Mouse (Mus musculus): Measurements from ENCODE around the gene Mapk12.

DNA sequence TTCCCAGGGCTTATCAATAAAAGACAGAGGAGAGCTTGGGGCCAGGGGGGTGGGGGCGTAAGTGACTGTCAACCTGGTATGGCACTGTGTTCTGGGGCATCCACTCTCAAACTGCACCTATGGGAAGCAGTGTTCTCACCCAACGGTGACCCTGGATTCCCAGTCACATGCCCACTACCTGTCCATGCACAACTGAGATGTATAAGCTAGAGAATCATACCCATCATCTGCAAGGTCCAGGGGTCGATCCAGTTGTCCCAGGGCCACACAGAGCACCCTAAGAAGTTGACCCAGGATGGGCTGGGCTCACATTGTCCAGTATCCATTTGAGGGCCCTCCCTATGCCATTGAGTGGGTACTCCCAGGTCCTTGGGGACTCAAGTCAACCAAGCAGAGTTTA lies 16.2 kb downstream of the Mapk12 start:
- TF ChIP-seq CTCF (IDR thresholded peaks at IDR 0.05; ENCODE audit: control insufficient read depth, insufficient read depth, low read length) (no peak), POLR2A (IDR thresholded peaks at IDR 0.05; ENCODE audit: borderline replicate concordance, control insufficient read depth, low read depth, low read length) (no peak)
